Mouse (Mus musculus) ES-CJ7 (cell line): ENCODE results near the gene Fmo3.

ENCODE experiments used
- DNase-seq: peaks from one replicate; pipeline ENCODE4 v3.0.0; 2011; ENCODE audit warnings: low read depth, low spot score

Fmo3 gene

DNA sequence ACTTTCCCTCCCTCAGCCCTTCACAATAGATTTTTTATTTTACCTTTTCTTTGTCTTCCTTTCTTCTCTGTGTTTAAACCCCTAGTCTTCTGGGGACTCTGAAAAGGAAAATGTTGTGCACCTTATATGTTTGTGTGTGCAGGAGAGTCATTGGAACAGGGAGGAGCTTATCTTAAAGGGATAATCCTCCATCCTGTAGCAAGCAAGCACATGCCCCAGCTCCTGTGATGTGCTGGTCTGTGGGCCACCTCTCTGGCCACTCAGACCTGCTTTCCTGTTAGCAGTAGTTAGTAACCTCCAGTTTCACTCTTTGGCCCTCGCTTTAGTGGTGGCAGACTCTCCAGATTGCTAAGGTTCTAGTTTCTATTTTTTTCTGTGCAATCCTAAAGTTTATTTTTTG, at the start of gene Fmo3:
TSS of gene Fmo3 (minus strand) at position 101 of the 400 bp plus-strand sequence.
- no peak for DNase-seq

DNA sequence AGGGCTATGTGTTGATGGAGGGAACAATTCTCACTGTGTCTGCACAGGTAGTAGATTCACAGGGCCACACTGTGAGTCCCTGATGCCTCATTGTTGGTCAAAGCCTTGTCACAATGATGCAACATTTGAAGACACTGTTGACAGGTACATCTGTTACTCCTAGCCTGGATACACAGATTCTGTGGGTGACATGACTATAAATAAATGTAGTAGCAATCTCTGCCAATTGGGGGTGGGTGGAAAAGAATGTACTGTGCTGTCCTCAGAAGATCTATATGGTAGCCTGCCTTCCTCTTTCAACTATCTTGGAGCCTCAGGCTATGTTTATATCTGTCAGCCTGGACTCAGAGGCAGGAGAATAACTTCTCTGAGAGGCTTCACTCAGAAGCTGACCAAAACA, 38.7 kb upstream of the Fmo3 start:
- no peak for DNase-seq

DNA sequence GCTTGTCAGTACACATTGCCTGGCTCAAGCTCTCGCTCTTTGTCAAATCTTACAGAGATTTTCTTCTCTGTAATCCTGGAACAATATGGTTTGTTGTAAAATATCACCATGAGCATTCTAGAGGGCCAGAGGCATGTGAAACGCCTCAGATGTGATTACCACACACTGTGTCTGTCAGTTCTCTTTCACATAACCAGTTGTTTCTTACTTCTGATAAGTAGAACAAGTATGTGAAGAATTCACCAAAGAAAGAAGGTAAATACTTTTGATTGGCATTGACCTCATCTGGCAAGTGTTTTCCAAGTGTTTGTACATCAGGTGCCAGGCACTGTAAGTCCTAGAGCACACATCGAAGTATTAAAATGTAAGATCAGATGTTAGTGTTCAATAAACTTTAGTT, 24.9 kb upstream of the Fmo3 start:
- DNase-seq: no peak

DNA sequence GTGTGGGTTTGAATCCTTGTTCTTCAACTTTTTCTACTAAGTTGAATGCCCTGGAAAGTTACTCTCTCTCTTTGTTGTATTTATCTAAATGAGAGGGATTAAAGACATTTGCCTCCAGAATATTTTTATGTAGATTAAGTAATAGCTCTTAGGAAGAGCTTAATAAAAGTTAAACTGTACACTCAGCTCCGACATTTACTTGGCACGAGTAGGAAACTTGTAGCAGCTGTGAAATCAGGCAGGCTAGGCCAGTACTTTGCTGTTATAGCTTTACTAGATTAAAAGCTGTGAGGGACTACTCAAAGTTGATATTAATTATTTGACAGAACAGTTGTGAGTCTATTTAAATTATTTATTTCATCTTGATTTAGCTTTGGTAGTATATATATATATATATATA, 19.2 kb upstream of the Fmo3 start:
- DNase-seq: no peak

DNA sequence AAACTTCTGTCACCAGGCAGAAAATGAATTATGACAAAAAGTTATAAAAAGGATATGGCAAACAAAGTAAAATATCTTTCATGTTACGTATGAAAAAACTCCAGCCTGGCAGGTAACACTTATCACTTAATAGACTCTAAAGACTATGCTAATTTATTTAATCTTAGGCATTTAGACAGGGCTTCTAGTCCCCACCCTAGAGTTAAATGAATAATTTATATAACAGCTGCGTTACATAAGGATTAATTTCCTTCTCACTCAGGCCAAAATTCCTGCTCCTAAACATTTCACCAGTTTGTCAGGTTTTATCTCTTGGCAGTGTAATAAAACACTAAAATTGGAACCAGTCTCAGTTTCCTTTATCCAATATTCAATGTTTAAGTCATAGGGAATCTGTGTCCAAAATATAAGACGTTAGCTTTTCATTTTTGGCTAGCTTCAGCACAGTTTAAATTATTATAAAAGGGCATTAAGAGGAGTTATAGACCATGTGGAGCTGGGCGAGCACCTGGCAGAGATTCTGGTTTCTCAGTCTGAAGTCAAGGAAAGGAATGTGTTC, 17.0 kb upstream of the Fmo3 start:
- no peak for DNase-seq

DNA sequence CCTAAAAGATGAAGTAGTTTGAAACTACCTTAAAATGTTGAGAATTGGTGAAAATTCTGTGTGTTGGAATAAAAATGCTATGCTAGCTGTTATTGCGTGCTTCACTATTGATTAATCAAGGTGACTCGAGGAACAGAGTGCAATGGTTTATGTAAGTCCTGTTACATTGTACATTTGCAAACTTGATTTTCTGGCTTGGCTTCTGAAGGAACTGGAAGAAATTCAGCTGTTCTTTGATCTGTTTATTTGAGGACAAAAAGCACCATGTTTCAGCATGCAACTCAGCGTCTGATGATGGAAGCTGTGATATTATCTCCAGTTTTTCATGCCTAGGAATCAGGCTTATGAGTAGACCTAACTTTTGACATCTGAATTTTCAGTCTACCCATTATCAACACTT, 3.2 kb upstream of the Fmo3 start:
- DNase-seq: no peak

DNA sequence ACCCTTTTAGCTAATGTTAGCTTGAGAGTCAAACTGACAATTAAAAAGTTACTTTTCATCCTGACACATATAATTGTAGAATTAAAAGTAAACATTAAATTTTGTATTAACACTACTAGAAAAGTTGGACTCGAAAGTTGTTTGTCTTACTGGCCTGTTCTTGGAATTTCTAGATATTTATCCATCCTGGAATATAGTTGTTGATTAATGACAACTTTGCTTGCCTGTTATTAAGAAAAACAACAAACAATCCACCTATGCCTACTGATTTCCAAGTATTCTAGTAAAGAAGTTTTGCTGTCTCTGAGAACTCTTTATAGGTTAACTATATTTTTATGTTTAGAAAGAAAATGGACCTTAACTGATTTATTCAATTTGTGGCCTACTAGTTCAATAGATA, 2.4 kb upstream of the Fmo3 start:
- DNase-seq: no peak

DNA sequence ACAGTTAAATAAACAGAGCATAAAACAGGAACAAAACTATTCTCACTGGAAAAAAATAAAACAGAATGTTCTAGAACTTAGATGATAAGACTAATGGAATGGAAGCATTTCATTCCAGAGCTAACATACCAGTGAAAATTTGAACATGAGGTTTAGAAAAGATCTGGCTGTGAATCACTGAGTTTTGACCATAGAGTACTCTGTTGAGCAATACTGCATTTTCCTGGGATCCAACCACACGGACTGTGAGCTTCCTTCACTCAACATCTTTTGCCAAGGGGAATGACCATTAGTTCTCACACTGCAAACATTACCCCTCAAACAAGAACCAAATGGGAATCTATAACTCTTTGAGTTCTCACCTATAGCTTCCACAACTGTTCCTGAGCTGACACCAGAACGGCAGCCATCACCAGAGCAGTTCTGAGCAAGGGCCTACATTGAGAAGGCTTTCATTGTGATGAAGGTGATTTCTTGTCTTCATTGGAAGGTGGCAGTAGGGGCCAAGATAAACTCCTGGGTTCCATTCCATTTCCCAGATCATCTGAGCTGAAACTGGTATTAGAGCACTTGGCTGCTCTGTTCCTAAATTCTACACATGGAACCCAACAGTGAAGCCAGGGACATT, 1.9 kb upstream of the Fmo3 start:
- no peak for DNase-seq

DNA sequence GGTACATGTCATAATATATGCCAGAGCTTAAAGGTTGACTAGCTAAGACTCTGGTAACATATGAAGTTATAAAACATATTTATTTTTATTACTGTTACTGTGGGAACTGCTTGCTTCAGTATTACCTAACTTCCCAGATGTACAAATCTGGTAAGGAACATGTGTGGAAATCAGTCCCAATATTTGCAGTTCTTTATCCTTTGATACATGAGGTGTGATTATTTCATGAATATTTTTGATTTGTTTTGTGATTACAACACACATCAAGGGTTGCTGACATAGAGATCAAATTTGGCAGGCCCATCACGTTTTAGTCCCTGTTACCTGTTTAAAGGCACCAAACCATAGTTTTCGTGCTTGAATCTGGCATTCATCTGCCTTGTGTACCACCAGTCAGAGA, 20.8 kb downstream of the Fmo3 start:
- DNase-seq: no peak

DNA sequence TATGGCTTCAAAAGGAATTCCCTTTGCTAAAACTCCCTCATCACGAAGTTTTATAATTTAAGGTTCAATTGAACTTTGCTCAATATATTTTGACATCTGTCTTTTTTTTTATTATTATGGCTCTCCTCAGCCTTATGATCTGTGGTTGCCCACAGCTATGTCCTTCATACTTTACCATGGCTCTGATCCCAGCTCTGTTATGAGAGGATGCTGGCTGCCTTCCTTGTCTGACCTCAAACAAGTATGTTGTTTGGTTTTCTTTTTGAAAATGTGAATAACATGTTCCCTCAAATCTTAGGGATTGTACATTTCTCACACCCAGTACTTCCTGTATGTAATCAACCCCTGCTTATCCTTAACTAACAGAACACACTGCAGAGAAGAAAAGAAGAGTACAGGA, 26.9 kb downstream of the Fmo3 start:
- no peak for DNase-seq

DNA sequence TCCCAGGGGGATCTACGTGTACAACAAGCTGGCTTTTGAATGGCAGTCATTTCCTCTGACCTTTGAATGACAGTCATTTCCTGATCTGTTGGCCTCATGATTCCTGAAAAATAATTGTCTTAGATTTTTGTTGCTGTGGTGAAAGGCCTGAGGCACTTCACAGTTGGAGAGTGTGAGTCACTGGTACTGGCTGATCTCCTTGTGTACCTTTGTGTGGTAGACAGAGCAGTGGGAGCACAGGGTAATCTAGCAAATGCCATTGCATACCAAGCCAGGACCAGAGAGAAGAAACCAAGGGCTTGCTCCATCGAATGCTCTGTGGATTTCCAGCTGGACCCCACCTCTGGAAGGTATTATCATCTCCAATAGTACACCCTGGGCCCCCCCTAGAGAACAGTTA, 31.2 kb downstream of the Fmo3 start:
- no peak for DNase-seq

DNA sequence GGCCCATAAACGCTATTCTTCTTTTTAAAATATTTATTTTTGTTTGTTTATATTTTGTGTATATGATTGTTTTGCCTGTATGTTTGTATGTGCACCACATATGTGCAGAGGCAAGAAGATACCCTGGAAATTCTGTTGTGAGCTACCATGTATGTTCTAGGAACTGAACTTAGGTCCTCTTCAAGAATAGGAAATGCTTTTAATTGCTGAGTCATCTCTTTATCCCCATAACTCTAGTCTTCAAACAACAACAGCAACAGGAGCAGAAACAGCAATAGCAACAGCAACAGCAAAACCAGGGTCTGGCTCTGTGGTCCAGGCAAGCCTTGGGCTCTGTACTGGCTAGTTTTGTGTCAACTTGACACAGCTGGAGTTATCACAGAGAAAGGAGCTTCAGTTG, 34.6 kb downstream of the Fmo3 start:
- DNase-seq: no peak

DNA sequence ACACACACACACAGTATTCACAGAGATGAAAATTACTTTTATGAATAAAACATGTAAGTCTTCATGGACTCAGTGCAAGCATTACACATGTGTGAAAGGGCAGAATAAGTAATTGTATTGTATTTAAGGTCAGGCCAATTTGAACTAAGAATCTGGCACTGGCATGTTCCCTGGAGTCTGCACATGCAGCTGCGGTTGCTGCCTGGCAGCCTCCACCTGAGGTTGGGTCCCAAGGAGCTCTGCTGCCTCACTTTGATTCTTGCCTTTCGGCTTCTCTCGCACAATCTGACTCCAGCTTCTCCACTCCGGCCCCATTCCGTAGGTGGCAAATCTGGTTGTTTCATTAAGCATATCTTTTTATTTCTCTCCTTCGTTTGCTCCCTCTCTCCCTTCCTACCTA, 36.4 kb downstream of the Fmo3 start:
- DNase-seq: no peak

DNA sequence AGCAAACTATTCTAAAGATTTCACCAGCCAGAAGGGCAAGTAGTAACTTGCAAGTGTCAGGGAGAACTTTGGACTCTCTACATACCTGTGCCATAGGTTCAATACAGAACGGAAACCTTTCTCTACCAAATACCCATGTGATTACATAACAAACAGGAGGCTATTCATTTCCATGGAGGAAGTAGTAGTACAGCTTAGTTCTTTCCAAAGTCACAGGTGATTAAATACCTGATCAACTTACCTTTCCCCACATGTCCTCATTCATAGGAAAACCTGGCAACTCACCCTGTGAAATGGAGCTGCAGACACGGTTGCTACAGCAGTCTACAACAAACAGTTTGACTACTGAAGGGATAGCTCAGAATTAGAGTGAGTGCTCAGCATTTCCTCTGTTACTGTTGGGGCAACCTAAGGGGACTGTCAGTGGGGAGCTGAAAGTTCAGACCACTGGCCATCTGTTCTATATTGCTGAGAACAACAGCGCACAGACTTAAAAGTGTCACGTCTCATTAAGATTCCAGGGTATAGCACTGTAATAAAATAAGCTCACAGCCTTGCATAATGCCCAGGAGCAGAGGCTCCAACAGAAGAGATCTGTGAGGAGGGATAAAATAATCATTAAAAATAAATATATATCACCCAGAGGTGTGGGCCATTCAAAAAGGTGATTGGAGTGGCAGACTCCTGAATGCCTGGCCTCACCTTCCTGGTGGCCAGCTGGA, 37.3 kb downstream of the Fmo3 start:
- DNase-seq: no peak

DNA sequence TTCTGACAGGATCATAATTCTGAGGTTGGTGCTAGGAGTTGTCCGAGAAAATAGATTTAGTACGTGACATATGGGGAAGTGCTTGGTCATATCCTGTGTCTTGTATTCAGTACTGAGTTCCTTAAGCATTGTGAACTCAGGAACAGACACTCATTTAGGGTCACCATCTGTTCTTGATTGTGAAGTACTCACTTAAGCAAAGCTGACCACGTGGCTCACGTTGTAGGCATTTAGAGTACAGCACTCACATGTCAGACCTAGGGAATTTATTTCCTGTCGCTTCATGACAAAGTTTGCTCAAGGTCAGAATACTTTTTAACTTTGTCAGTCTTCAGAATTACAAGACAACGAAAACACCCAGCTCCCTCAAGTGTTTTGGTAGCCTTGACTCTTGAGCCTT, 40.6 kb downstream of the Fmo3 start:
- no peak for DNase-seq

DNA sequence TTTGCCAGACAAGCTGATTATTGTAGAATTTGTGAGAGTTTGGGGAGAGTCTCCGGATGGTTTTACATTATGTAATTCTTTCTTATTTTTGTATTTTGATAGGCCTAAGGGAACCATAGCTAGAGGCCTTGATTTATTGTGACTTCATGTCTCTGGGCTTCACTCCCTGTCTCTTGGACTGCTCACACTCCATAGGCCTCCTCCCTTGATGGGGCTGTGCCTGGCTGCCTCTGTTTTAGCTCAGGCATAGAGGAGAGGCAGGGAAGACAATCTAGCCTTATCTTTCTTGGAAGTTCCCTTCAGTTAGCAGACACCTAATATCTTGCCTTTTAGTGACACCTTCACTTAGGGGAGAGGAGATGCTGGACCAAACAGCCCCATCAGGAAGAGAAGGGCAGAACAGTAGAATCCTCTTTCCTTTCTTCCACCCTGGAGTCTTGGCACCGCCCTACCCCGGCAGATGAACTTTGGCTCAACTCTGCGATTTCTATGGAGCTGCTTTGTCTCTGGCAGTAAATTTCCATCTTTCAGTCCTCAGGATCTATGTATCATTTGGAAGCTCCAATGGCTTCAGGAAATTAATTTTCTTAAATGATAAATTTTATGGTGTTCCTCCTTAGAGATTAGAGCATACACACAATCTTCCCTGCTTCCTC, 45.5 kb downstream of the Fmo3 start:
- DNase-seq: no peak

DNA sequence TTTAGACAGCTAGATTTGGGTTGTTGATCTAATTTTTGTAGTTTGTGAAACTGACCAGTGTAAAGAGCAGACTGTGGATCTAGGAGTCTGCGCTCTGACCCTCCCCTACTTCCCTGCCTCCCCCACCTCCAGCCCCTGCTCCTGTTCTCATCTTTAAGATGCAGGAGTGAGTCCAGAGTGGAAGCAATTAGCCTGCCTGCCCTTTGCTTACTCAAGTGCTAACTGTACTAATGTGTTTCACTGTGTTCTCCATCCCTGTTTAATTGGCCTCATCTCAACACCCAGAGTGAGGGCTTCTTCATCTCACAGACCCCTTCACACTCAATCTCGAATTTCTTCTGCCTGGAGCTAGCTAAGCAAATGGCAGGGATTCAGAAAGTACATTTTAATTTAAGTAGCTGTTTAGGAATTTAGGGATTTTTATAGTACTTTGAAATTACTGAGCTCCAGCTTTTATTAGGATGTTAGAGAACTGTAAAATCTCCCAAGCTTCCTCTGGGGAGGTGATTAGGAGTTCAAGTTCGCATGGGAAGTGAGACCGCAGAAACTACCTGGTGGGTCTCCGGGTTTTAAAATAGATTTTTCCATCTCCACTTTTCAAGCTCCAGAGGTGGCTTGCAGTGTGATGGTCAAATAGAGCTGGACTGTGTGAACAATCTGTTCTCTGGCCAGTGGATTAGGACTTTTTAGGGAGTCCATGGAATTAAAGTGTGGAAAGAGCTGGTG, 46.2 kb downstream of the Fmo3 start:
- no peak for DNase-seq

DNA sequence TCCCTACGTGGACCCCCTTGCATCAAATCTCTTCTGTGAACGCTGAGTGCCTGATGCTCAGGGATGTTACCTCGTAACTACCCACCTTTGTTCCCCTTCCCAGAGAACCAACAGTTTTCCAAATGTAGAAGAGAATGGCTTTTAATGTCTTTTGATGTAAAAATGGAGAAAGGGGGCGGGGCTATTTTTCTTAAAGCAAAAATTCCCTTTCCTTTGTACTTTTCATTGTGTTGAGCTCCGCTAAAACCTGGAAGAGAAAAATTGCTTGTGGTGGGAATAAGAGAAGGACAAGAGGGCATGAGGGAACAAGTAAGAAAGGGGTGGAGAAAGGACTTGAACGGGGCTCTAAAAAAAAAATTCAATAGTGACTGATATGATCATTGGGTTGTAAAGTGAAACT, 46.9 kb downstream of the Fmo3 start, which contains the start of gene Fmo6:
TSS of gene Fmo6 (minus strand) at position 101 of the 400 bp plus-strand sequence.
- no peak for DNase-seq

DNA sequence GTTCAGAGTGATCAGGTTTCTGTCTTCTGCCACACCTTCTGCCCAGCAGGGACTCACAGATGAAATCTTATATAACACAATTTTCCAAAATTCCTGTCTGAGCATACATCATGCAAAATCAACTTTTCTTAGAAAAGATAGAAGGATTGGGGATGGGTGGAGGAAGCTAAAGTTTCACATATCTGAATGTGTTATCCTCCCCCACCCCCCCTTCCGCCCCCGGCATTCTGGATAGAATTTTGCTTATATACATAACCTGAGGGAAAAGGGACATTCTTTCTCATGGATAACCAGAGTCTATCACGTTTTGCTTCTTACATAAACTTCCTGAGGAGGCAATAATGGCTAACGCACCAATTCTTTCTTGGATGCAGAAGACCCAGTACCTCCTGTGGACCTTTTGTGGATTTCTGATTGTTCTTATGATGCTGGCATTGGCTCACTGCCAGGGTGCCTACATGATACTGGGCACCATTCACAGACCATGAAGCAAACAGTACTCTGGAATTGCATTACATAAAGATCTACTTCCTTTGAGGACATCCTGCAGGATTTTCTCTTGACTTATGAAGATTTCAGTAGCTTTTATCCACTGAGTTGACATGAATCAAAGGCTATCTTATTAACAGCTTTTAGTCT, 49.8 kb downstream of the Fmo3 start:
- no peak for DNase-seq

DNA sequence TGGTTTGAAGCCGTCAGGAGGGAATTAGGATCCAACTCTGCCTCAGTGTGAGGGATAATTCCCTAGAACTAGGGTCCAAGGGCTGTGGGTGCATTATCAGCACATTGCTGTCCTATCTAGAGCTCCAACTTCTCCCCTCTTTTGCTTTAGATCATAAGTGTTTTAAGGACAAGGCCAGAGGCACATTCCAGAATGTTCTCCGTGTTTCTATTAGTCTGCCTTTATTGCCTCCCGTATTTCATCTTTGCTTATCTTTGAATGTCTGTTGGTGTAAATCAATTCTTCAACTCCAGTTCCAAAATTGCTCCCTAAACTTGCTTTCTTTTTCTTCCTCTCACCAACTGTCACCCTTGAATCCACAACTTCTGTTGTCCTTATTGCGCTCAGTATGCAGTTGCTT, 51.9 kb downstream of the Fmo3 start:
- no peak for DNase-seq

DNA sequence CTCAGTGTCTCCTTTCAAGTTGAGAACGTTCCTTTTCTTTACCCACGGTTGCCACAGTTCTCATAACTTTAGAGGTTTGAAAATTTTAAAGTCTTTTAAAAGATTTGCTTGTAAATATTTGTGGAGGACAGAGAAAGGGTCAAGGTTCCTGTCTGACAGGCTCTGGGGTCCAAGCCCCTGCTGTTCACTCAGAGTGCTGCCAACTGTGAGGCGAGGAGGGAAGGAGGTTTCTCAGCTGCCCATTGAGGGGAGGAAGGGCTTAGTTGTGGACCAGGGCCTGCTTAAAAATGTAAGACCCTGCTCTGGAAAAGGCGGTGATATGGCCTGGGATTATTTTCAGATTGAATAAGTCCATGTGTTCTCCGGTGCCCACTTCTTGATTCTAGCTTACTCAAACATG, 52.4 kb downstream of the Fmo3 start:
- no peak for DNase-seq
